Mouse (Mus musculus): ENCODE measurements around the gene Kcnn1. TPM values are rescaled to one million over a fixed set of nuclear protein-coding genes. Genes with fewer than 3 reads are reported as not detected.

Kcnn1 gene
- 2.8 and 3.8 TPM in 2 replicates for polyA plus RNA-seq (2015; fragmentation: Nextera tagmentation; extraction: Ambion mirVana)

DNA sequence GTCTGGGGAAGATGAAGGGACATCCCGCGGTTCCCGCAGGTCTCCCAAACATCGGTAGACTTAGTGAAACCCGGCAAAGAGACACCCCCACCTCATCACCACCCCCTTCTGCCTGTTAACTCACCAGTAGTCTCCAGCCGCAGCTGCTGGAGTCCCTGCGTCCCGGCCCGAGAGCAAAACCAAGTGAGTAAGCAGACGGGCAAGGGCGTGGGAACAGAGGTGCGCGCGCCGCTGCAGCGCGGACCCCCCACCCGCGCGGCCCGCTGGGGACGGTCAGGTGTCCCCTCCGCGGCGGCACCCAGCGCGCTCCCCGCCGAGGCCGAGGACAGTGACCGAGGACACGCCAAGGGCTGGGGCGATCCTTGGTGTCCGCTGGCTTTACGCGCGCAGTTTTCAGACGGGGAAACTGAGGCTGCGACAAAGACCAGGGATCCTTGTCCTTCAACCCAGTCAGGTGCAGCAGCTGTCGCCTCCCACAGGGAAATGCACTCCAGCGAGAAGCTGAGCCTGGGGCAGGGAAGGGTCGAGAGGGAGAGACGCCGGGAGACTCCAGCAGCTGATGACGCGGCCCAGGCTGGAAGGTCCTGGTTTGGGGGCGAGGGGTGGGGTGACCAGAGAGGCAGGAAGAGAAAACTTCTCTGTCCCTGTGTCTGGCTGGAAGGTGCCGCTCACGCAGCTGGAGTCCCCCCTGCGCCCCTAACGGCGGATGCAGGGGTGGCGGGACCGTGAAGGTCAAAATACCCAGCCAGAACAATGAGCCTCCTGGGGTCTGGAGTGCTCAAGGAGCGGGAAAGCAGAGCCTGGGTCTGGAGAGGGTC is at the start of gene Kcnn1:
Gene Kcnn1 (minus strand): TSS at position 435 of the 818 bp plus-strand sequence.
- no peaks in the 10 kb centered on the region for H3K36me3 ChIP-seq
- ATAC-seq (replicated peaks; ENCODE audit: insufficient number of reproducible peaks, insufficient read depth, low FRiP score, low read depth): no peak
- peak within 1 kb of the TSS; percentile 71 for H3K9ac ChIP-seq
- under 1% methylated on average over 55 of the region's 55 CpGs for WGBS
- peak within 1 kb of the TSS; percentile 79 for H3K4me3 ChIP-seq
- H3K4me2 ChIP-seq: peak within 1 kb of the TSS; percentile 91
- H3K27ac ChIP-seq: peak within 1 kb of the TSS; percentile 86
- H3K9me3 ChIP-seq (replicated peaks): no peaks in the 10 kb centered on the region
- H3K4me1 ChIP-seq (replicated peaks): peaks cover 39% of the 10 kb centered on the region
- H3K27me3 ChIP-seq: peaks cover 38% of the 10 kb centered on the region

DNA sequence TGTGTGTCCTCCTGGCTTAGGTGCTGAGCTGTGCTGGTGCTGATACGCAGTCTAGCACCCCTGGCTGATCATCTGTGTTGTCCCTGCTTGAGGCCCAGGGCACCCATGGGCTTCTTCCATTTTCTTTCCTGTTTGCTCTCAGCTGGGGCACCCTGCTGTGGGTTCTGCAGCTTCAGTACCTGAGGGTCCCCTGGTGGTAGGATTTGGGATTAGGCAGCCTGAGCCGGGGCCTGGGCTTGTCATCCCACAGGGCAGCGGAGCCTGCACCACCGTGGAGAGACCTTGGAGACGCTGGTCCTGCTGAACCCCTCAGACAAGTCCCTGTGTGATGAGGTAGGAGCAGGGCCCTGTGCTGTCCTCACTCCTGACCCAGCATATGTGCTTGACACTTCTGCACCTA is 48.5 kb upstream of the Kcnn1 start:
- peaks cover 49% of the 10 kb centered on the region for H3K36me3 ChIP-seq
- no peak overlapping the region for H3K4me2 ChIP-seq
- H3K4me1 ChIP-seq (replicated peaks): peaks cover 13% of the 10 kb centered on the region
- no peak overlapping the region for H3K4me3 ChIP-seq
- no peak overlapping the region for H3K9ac ChIP-seq
- no peaks in the 10 kb centered on the region for H3K27me3 ChIP-seq
- H3K27ac ChIP-seq: no peak overlapping the region
- ATAC-seq (replicated peaks; ENCODE audit: insufficient number of reproducible peaks, insufficient read depth, low FRiP score, low read depth): no peak
- WGBS: 77% methylated on average over 5 of the region's 5 CpGs
- no peaks in the 10 kb centered on the region for H3K9me3 ChIP-seq (replicated peaks)

DNA sequence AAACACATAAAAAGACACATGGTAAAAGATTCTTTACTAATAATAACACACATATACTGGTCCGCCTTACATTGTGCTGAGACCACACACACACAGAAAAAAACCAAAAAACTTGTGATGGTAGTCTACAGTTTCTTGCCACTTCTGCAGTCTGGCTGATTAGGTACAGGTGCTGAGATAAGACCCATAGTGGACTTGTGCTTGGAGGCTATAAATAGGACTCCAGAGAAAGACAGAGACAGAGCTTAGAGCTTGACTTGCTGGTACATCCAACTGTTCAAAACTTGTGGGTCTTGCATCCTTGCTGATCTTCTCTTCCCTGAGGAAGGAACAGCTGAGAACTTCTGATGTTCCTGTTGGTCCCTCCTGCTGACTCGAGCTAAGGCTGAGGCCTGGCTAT is 44.5 kb upstream of the Kcnn1 start:
- Histone ChIP-seq H3K4me2 (peak overlapping the region; percentile 75; the same call in 1 of the 2 replicates), H3K27ac (no peak overlapping the region), H3K27me3 (no peaks in the 10 kb centered on the region; the same call in 1 of the 2 replicates), H3K36me3 (peaks cover 9% of the 10 kb centered on the region), H3K4me3 (no peak overlapping the region), H3K4me1 (replicated peaks) (peaks cover 20% of the 10 kb centered on the region), H3K9me3 (replicated peaks) (no peaks in the 10 kb centered on the region), H3K9ac (no peak overlapping the region)
- 66% methylated on average over 2 of the region's 2 CpGs for WGBS
- ATAC-seq (replicated peaks; ENCODE audit: insufficient number of reproducible peaks, insufficient read depth, low FRiP score, low read depth): no peak

DNA sequence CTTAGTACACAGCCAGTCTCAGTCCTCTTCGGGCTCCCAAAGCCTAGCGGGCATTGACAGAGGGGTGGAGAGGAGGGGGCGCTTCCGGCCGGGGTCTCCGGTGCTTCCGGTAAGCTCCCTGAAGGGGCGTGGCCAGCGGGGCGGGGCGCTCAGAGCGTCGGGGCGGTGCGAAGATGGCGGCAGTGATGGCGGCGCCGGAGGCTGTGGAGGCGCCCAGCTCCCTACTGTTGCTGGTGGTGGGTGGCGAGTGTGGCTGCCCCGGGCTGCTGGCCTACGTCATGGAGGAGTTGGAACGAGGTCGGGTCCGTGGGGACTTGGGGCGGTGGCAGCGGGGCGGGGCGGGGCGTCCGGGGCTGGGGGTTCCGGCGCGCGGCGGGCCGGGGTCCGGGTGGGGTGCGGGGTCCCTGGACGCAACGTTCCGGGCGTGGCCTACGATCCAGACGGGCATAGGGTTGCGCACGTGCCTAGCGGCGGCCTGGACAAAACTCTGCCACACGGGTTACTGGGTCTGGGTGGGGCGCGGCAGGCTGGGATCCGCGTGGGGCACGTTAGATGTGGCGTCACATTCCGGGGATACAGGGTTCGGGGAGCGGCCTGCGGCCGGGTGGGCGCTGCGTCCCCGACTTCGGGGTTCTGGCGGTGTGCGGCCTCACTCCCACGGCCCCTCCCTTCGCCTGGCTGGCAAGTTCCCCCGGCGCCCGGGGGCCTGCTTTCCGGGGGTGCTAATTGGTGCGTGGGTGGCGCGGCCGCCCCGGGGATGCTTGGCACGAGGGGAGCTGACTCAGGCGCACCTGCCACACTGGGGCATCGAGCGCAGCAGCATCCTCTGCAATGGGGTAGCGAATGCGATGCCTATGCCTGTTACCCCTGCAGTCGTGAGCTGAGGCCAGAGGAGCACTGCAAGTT is 43.0 kb upstream of the Kcnn1 start, which contains the start of gene Map1s:
Gene Map1s (plus strand): TSS at position 102 of the 906 bp plus-strand sequence.
- Histone ChIP-seq H3K27me3 (no peaks in the 10 kb centered on the region; the same call in 1 of the 2 replicates), H3K9me3 (replicated peaks) (no peaks in the 10 kb centered on the region), H3K36me3 (no peaks in the 10 kb centered on the region), H3K4me1 (replicated peaks) (peaks cover 20% of the 10 kb centered on the region), H3K4me2 (peak within 1 kb of the TSS; percentile 75), H3K4me3 (peak within 1 kb of the TSS; percentile 83), H3K27ac (peak within 1 kb of the TSS; percentile 93), H3K9ac (peak within 1 kb of the TSS; percentile 84)
- ATAC-seq (replicated peaks; ENCODE audit: insufficient number of reproducible peaks, insufficient read depth, low FRiP score, low read depth): peak; percentile 87
- WGBS: under 1% methylated on average over 86 of the region's 86 CpGs

DNA sequence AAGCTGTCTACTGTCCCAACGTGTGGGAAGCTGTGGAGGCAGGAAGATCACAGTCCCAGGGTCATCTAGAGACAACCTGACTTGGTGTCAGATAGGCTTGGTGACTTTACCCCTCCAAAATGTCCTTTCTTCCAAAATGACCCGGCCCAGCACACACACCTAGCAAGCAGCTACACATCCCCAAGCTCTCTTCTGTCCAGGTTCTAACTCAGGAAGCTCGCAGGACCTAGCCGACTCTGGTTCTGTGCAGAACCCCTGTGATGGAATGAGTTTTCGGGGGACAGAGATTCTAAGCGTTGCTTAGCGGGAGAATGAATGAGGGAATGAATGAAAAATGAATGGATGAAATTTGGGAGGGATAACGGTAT is 42.4 kb upstream of the Kcnn1 start:
- peak overlapping the region; percentile 83 for H3K4me3 ChIP-seq
- H3K9me3 ChIP-seq (replicated peaks): no peaks in the 10 kb centered on the region
- 17% methylated on average over 8 of the region's 8 CpGs for WGBS
- peaks cover 20% of the 10 kb centered on the region for H3K4me1 ChIP-seq (replicated peaks)
- no peak; the same call in 1 of the 2 replicates for ATAC-seq (replicated peaks; ENCODE audit: insufficient number of reproducible peaks, insufficient read depth, low FRiP score, low read depth)
- no peaks in the 10 kb centered on the region for H3K36me3 ChIP-seq
- H3K27me3 ChIP-seq: no peaks in the 10 kb centered on the region; the same call in 1 of the 2 replicates
- H3K4me2 ChIP-seq: peak overlapping the region; percentile 75
- H3K9ac ChIP-seq: peak overlapping the region; percentile 84
- H3K27ac ChIP-seq: peak overlapping the region; percentile 93

DNA sequence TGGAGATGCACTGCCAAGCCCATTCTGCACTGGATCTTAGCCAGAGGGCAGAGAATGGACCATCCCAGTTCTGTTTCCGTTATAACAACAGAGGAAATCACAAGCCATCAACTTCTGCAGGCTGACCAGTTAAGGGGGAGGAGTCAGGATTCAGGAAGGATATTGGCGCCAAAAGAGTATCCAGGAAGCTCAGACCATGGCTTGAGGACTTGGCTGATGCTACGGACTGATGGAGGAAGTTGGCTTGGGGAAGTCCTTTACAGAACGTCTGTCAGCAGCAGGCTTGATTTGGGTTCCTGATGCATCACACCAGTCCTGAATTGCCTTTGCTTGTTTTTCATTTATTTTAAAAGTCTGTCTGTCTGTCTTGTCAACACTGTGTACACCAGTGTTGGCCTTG is 41.5 kb upstream of the Kcnn1 start:
- Histone ChIP-seq H3K36me3 (no peaks in the 10 kb centered on the region), H3K27me3 (no peaks in the 10 kb centered on the region; the same call in 1 of the 2 replicates), H3K27ac (0 out of 2 replicates have a peak overlapping the region, but pooled peaks have one; percentile 15), H3K4me1 (replicated peaks) (peaks cover 20% of the 10 kb centered on the region), H3K4me2 (no peak overlapping the region), H3K4me3 (no peak overlapping the region), H3K9ac (no peak overlapping the region), H3K9me3 (replicated peaks) (no peaks in the 10 kb centered on the region)
- no peak for ATAC-seq (replicated peaks; ENCODE audit: insufficient number of reproducible peaks, insufficient read depth, low FRiP score, low read depth)
- WGBS: 40% methylated on average over 4 of the region's 4 CpGs

DNA sequence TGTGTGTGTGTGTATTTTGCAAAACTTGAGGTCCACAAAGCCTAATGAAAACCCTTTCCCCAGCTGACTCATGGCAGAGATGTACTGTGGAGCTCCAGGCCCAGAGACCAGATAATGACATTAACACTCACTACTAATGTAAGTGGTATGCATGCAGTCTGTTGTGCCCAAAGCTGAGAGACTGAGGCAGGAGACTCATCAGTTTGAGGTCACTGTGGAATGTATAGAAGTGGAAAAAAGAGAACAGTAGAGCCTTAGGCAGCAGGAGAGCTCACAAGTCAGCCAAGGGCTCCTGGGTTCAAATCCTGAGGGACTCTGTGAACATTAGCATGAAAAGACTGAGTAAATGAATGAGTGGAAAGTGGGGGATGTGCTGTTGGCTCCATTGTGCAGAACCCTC is 40.5 kb upstream of the Kcnn1 start:
- Histone ChIP-seq H3K4me3 (no peak overlapping the region), H3K9me3 (replicated peaks) (no peaks in the 10 kb centered on the region), H3K4me1 (replicated peaks) (peaks cover 21% of the 10 kb centered on the region), H3K4me2 (no peak overlapping the region), H3K27ac (no peak overlapping the region), H3K36me3 (no peaks in the 10 kb centered on the region), H3K9ac (no peak overlapping the region), H3K27me3 (no peaks in the 10 kb centered on the region; the same call in 1 of the 2 replicates)
- no peak for ATAC-seq (replicated peaks; ENCODE audit: insufficient number of reproducible peaks, insufficient read depth, low FRiP score, low read depth)

DNA sequence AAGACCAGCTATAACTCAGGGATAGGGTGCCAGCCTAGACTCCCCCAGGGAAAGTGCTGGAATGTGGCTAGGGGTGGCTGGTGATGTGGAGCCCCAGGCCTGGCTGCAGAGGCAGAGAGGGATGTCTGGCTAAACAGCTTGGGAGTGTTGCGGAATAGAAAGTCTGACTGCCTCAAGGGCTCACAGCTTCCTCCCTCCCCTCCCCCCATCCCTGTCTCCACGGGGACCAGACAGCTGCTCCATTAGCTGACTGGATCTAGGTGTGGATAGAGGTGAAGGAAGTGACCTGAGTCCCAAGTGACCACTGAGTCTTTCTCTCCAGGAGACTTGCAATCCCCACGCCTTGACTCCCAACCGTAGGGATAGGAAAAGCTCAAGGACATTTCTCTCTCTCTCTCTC is 40.1 kb upstream of the Kcnn1 start:
- Histone ChIP-seq H3K27me3 (no peaks in the 10 kb centered on the region; the same call in 1 of the 2 replicates), H3K4me2 (no peak overlapping the region), H3K9me3 (replicated peaks) (no peaks in the 10 kb centered on the region), H3K4me1 (replicated peaks) (peaks cover 26% of the 10 kb centered on the region), H3K9ac (no peak overlapping the region), H3K4me3 (no peak overlapping the region), H3K36me3 (no peaks in the 10 kb centered on the region), H3K27ac (no peak overlapping the region)
- ATAC-seq (replicated peaks; ENCODE audit: insufficient number of reproducible peaks, insufficient read depth, low FRiP score, low read depth): no peak
- 42% methylated on average over 4 of the region's 4 CpGs for WGBS

DNA sequence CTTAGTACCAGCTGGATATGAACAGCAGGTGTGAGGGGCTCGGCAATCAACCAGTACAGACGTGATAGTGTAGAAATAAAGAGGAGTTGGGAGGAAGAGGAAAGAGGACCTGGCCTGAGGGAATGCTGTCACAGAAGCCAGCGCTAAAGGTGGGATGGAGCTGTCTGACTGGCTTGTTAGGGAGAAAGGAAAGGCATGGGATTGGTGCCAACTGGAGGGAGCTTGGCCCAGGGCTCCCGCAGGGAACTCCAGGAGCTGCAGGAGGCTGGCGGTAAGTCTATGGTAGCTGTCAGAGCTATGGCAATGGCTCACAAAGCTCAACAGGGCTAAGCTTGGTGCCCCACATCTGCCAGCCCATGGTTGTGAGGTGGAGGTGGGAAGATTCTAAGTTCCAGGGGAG is 39.2 kb upstream of the Kcnn1 start:
- H3K27me3 ChIP-seq: no peaks in the 10 kb centered on the region; the same call in 1 of the 2 replicates
- no peak overlapping the region for H3K4me2 ChIP-seq
- no peaks in the 10 kb centered on the region for H3K36me3 ChIP-seq
- WGBS: 32% methylated on average over 5 of the region's 5 CpGs
- H3K4me1 ChIP-seq (replicated peaks): peaks cover 19% of the 10 kb centered on the region
- no peak for ATAC-seq (replicated peaks; ENCODE audit: insufficient number of reproducible peaks, insufficient read depth, low FRiP score, low read depth)
- no peak overlapping the region for H3K27ac ChIP-seq
- H3K9me3 ChIP-seq (replicated peaks): no peaks in the 10 kb centered on the region
- H3K9ac ChIP-seq: no peak overlapping the region
- H3K4me3 ChIP-seq: no peak overlapping the region

DNA sequence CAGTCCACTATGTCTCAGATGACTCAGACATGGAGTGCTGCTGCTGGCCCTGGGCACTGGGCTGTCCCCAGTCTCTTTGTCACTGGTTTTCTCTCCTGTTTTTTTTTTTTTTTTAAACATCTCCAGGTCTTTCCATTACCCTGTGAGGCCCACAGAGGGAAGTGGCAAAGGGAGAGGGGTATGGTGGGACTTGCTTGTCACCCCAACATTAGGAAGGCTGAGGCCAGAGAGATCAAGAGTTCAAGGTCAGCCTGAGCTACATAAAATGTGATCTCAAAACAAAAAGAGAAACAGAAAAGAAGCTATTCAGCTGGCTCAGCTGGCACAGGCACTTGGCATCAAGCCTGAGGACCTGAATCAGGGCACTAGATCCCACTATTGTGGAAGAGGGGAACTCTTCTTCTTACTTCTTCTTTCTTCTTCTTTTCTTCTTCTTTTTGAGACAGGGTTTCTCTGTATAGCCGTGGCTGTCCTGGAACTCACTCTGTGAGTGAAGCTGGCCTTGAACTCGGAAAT is 37.9 kb upstream of the Kcnn1 start:
- no peak for ATAC-seq (replicated peaks; ENCODE audit: insufficient number of reproducible peaks, insufficient read depth, low FRiP score, low read depth)
- Histone ChIP-seq H3K9ac (no peak overlapping the region), H3K9me3 (replicated peaks) (no peaks in the 10 kb centered on the region), H3K27me3 (no peaks in the 10 kb centered on the region; the same call in 1 of the 2 replicates), H3K4me1 (replicated peaks) (peaks cover 18% of the 10 kb centered on the region), H3K27ac (no peak overlapping the region), H3K4me3 (no peak overlapping the region), H3K36me3 (peaks cover 1% of the 10 kb centered on the region; the same call in 1 of the 2 replicates), H3K4me2 (no peak overlapping the region)
- 61% methylated on average over 2 of the region's 2 CpGs for WGBS

DNA sequence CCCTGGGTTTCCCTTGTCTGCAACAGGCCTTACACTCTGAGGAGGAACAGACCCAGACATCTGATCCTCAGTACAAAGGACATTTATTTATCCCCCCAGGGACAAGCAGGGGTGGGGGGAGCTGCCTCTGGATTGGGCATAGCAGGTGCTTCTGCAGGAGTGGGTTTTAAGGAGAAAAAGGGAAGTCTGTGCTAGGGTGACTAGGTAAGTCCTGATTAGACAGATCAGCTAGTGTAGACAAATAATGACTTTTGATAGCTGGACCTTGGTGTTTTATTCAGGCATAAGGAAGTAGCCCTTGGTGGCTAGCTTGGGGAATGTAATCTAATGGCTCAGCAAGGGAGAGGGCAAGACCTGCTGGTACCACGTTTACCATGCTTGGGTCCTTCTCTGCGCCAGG is 36.2 kb upstream of the Kcnn1 start:
- no peak overlapping the region for H3K9ac ChIP-seq
- no peaks in the 10 kb centered on the region for H3K9me3 ChIP-seq (replicated peaks)
- H3K27me3 ChIP-seq: no peaks in the 10 kb centered on the region; the same call in 1 of the 2 replicates
- no peak overlapping the region for H3K4me3 ChIP-seq
- peaks cover 18% of the 10 kb centered on the region for H3K36me3 ChIP-seq
- H3K4me1 ChIP-seq (replicated peaks): peaks cover 18% of the 10 kb centered on the region
- H3K27ac ChIP-seq: no peak overlapping the region
- ATAC-seq (replicated peaks; ENCODE audit: insufficient number of reproducible peaks, insufficient read depth, low FRiP score, low read depth): no peak
- WGBS: 77% methylated on average over 2 of the region's 2 CpGs
- H3K4me2 ChIP-seq: no peak overlapping the region
